Comparison of ENCODE assay signal across 7 mouse cellular contexts in genomic region chr5:23453561-23453960, GRCm38 (mm10). TPM values are rescaled to one million over a fixed set of nuclear protein-coding genes. Genes with fewer than 3 reads are reported as not detected.
DNase-seq lines count a peak whose midpoint lies in the region; ATAC-seq and TF ChIP-seq lines count a peak whose summit lies in the region.
"Not testable (repeated sequence)": the region's sequence is repeated elsewhere in the genome, so short reads cannot be mapped to it uniquely, and the experiment has no call there.

No protein-coding gene starts in this region.

- H3K4me2 ChIP-seq in forebrain, embryonic 12.5 days; liver, embryonic 14.5 days (ENCODE audit: low read depth): not testable (repeated sequence)

- H3K9me3 ChIP-seq in forebrain, embryonic 12.5 days; liver, embryonic 14.5 days (ENCODE audit: control insufficient read depth, low read length): not testable (repeated sequence)

- H3K4me1 ChIP-seq in forebrain, embryonic 12.5 days; liver, embryonic 14.5 days (replicated peaks; ENCODE audit: control insufficient read depth in 2 of 2, insufficient read depth in 2 of 2, low read length in 1 of 2): not testable (repeated sequence)

- 86% methylated on average over 2 of the region's 2 CpGs for WGBS in forebrain, embryonic 12.5 days
- WGBS in liver, embryonic 14.5 days (ENCODE audit: insufficient replicate concordance), result 72% methylated on average over 2 of the region's 2 CpGs

- not testable (repeated sequence) for H3K27ac ChIP-seq in forebrain, embryonic 12.5 days; liver, embryonic 14.5 days

- DNase-seq in CD4-positive helper T cell, adult 2 months (ENCODE audit: low read depth, low spot score), result peak; percentile 63
- peak; percentile 70 for DNase-seq in induced T-regulatory cell, adult 2 months (ENCODE audit: low read depth)
- DNase-seq in liver, embryonic 14.5 days (ENCODE audit: low read depth in 3 of 3, low spot score in 3 of 3), result not testable (repeated sequence)
- DNase-seq in splenic B cell, adult 2 months (ENCODE audit: low read depth, low spot score), result peak; percentile 65

- H3K27me3 ChIP-seq in forebrain, embryonic 12.5 days; liver, embryonic 14.5 days (ENCODE audit: control insufficient read depth, insufficient read depth, low read length); splenic B cell, adult 2 months (ENCODE audit: control insufficient read depth, insufficient read depth, low read length, poor library complexity, severe bottlenecking): not testable (repeated sequence)

- peaks cover 31% of the 10 kb centered on the region for H3K36me3 ChIP-seq in forebrain, embryonic 12.5 days (replicated peaks)
- H3K36me3 ChIP-seq in liver, embryonic 14.5 days (replicated peaks; ENCODE audit: control insufficient read depth, insufficient read depth, low read depth), result peaks cover 18% of the 10 kb centered on the region
- not testable (repeated sequence) for H3K36me3 ChIP-seq in splenic B cell, adult 2 months (ENCODE audit: control insufficient read depth, insufficient read depth, low read length, poor library complexity, severe bottlenecking)

- ATAC-seq in activated CD4-positive, CD25-positive, alpha-beta regulatory T cell, adult 4 months, result peak; percentile 76
- peak; percentile 55; the same call in 1 of the 2 replicates for ATAC-seq in forebrain, embryonic 12.5 days (ENCODE audit: low FRiP score)
- ATAC-seq in liver, embryonic 14.5 days (ENCODE audit: insufficient read depth), result not testable (repeated sequence)
- peak; percentile 67; the same call in 1 of the 2 replicates for ATAC-seq in megakaryocyte-erythroid progenitor cell, adult 5-6 weeks (replicated peaks; ENCODE audit: low FRiP score, low TSS enrichment, poor library complexity, severe bottlenecking)

- not testable (repeated sequence) for TF ChIP-seq EP300 in liver, embryonic 14.5 days (IDR thresholded peaks at IDR 0.05; ENCODE audit: low read depth)

- TF ChIP-seq CTCF in liver, embryonic 14.5 days (IDR thresholded peaks at IDR 0.05; ENCODE audit: low read depth), result 0 out of 2 replicates have a peak, but pooled peaks have one; percentile 8

- H3K4me3 ChIP-seq in forebrain, embryonic 12.5 days (replicated peaks); liver, embryonic 14.5 days (ENCODE audit: insufficient read depth in 1 of 2, low read depth in 2 of 2, low read length in 2 of 2): not testable (repeated sequence)

- not testable (repeated sequence) for H3K9ac ChIP-seq in forebrain, embryonic 12.5 days; liver, embryonic 14.5 days (replicated peaks)

RNA-seq across cellular contexts. Expression of gene Kmt2e, which starts 19.3 kb away (rescaled TPM):
- 100 to 1,000 TPM; 171 to 206 TPM for polyA plus RNA-seq in activated CD4-positive, CD25-positive, alpha-beta regulatory T cell, adult 4 months (2017; shearing (Covaris generic))
- 138 and 146 TPM in 2 replicates for polyA plus RNA-seq in forebrain, embryonic 12.5 days (2016; fragmentation: Nextera tagmentation; extraction: Ambion mirVana)
- polyA plus RNA-seq in liver, embryonic 14.5 days (2012; rRNA removed), result 5.7 and 8.0 TPM in 2 replicates
- polyA plus RNA-seq in liver, embryonic 14.5 days (2014; fragmentation: Nextera tagmentation; extraction: Ambion mirVana), result 24.7 and 25.0 TPM in 2 replicates
- total RNA-seq in megakaryocyte-erythroid progenitor cell, adult 5-6 weeks (2014; fragmentation: Nextera tagmentation), result 76.3 and 85.2 TPM in 2 replicates
- total RNA-seq in megakaryocyte-erythroid progenitor cell, adult 5-6 weeks (2017), result 36.9 and 85.3 TPM in 2 replicates
